Comparison of ENCODE assay signal across 10 mouse cellular contexts in genomic region chr4:12230731-12231130, GRCm38 (mm10). TPM values are rescaled to one million over a fixed set of nuclear protein-coding genes. Genes with fewer than 3 reads are reported as not detected.
DNase-seq lines count a peak whose midpoint lies in the region; ATAC-seq and TF ChIP-seq lines count a peak whose summit lies in the region.
"Had no signal": no experiment of that assay in that cellular context is flagged by ENCODE, and none has a peak within 500 bp of the region (broad histone marks: within the 10 kb centered on the region; RNA-seq: fewer than 3 reads in every experiment).

No protein-coding gene starts in this region.

- H3K9me3 ChIP-seq in limb, embryonic 14.5 days (ENCODE audit: control insufficient read depth, low read length), result no peaks in the 10 kb centered on the region
- H3K9me3 ChIP-seq in limb, embryonic 10.5 days (replicated peaks), result no peaks in the 10 kb centered on the region
- H3K9me3 ChIP-seq: hindbrain, embryonic 15.5 days had no signal

- H3K4me1 ChIP-seq in limb, embryonic 14.5 days (ENCODE audit: control insufficient read depth, insufficient read depth, low read length), result no peaks in the 10 kb centered on the region
- no peaks in the 10 kb centered on the region for H3K4me1 ChIP-seq in limb, embryonic 10.5 days
- H3K4me1 ChIP-seq: hindbrain, embryonic 15.5 days had no signal

- no peaks in the 10 kb centered on the region for H3K36me3 ChIP-seq in limb, embryonic 14.5 days (ENCODE audit: control insufficient read depth, insufficient read depth, low read length)
- H3K36me3 ChIP-seq in limb, embryonic 10.5 days, result no peaks in the 10 kb centered on the region
- H3K36me3 ChIP-seq: hindbrain, embryonic 15.5 days had no signal

- 44% methylated on average over 1 of the region's 1 CpGs for WGBS in limb, embryonic 14.5 days
- WGBS in limb, embryonic 10.5 days, result 76% methylated on average over 1 of the region's 1 CpGs

- H3K27me3 ChIP-seq in limb, embryonic 14.5 days (ENCODE audit: control insufficient read depth, insufficient read depth, low read length), result no peaks in the 10 kb centered on the region
- H3K27me3 ChIP-seq in limb, embryonic 10.5 days (ENCODE audit: low read depth, poor library complexity, severe bottlenecking), result no peaks in the 10 kb centered on the region
- H3K27me3 ChIP-seq: hindbrain, embryonic 15.5 days had no signal

- intact Hi-C loops in heart, postnatal 10 days (cut with DNase I), result no loop called here

- H3K4me2 ChIP-seq in limb, embryonic 14.5 days (replicated peaks; ENCODE audit: low read depth, low read length, severe bottlenecking), result no peak overlapping the region
- H3K4me2 ChIP-seq: hindbrain, embryonic 15.5 days had no signal

- ATAC-seq in limb, embryonic 14.5 days (ENCODE audit: low FRiP score, low read depth), result no peak
- ATAC-seq: forebrain, embryonic 16.5 days had no signal

- no peak overlapping the region for H3K4me3 ChIP-seq in limb, embryonic 14.5 days (replicated peaks; ENCODE audit: low read length)
- H3K4me3 ChIP-seq in limb, embryonic 10.5 days, result no peak overlapping the region
- H3K4me3 ChIP-seq: hindbrain, embryonic 15.5 days had no signal

- no peak overlapping the region for H3K9ac ChIP-seq in limb, embryonic 14.5 days (ENCODE audit: low read depth, low read length, severe bottlenecking)
- H3K9ac ChIP-seq: hindbrain, embryonic 15.5 days had no signal

- no peak for TF ChIP-seq POLR2A in limb, embryonic 14.5 days (IDR thresholded peaks at IDR 0.05; ENCODE audit: borderline replicate concordance, extremely low read depth, insufficient read depth, insufficient read length)

- H3K27ac ChIP-seq in limb, embryonic 14.5 days (replicated peaks; ENCODE audit: low read depth, low read length), result no peak overlapping the region
- no peak overlapping the region for H3K27ac ChIP-seq in limb, embryonic 10.5 days
- H3K27ac ChIP-seq: hindbrain, embryonic 15.5 days had no signal

- peak; percentile 19 for DNase-seq in adrenal gland, postnatal 10 days
- DNase-seq in adrenal gland, postnatal 4 days (ENCODE audit: low spot score in 2 of 2), result no peak
- DNase-seq in heart, postnatal 10 days, result peak; percentile 11 to 51
- DNase-seq in heart, adult 9 months (ENCODE audit: low spot score in 2 of 2), result no peak
- peak; percentile 18 for DNase-seq in limb, embryonic 14.5 days (ENCODE audit: low spot score)
- no peak for DNase-seq in limb, embryonic 10.5 days (ENCODE audit: low spot score)
- peak; percentile 14 for DNase-seq in adipocyte (ENCODE audit: low spot score)
- DNase-seq in spleen, adult 12 weeks (ENCODE audit: low spot score), result no peak

RNA-seq across cellular contexts. Expression of gene Fam92a, which starts 58.9 kb away (rescaled TPM):
- 10 to 100 TPM; 33.8 to 36.2 TPM for total RNA-seq in adrenal gland, postnatal 10 days (2021)
- 10 to 100 TPM; 54.1 to 58.2 TPM for total RNA-seq in adrenal gland, postnatal 4 days (2021)
- total RNA-seq in heart, postnatal 10 days (2021), result 10 to 100 TPM; 30.6 to 32.5 TPM
- polyA plus RNA-seq in limb, embryonic 14.5 days (2012; rRNA removed), result 44.3 and 60.9 TPM in 2 replicates
- polyA plus RNA-seq in limb, embryonic 14.5 days (2014; fragmentation: Nextera tagmentation; extraction: Ambion mirVana), result 102 and 108 TPM in 2 replicates
- 92.4 and 96.2 TPM in 2 replicates for polyA plus RNA-seq in limb, embryonic 10.5 days (2016; fragmentation: Nextera tagmentation; extraction: Ambion mirVana)

Comparison
In these comparisons a context has a peak if more than half of its experiments do, and no peak if none do; other contexts are left out.
1. DNase-seq: peak in adrenal gland, postnatal 10 days (single experiment), heart, postnatal 10 days (2 of 2), limb, embryonic 14.5 days (single experiment) and adipocyte (single experiment); none in adrenal gland, postnatal 4 days (0 of 2), heart, adult 9 months (0 of 2), limb, embryonic 10.5 days (single experiment) and spleen, adult 12 weeks (single experiment).